Mouse (Mus musculus) G1E (cell line): ENCODE measurements around the gene Adtrp.

Experiments
- CTCF ChIP-seq: IDR thresholded peaks from 2 replicates; pipeline ENCODE4 v1.5.1; 2012; ENCODE audit warnings: low read depth, low read length, inconsistent platforms, mixed read lengths
- TAL1 ChIP-seq: conservative IDR thresholded peaks from 2 replicates; pipeline ENCODE4 v1.6.1; 2012; ENCODE audit warnings: low read depth, low read length, inconsistent platforms, mixed read lengths

DNA sequence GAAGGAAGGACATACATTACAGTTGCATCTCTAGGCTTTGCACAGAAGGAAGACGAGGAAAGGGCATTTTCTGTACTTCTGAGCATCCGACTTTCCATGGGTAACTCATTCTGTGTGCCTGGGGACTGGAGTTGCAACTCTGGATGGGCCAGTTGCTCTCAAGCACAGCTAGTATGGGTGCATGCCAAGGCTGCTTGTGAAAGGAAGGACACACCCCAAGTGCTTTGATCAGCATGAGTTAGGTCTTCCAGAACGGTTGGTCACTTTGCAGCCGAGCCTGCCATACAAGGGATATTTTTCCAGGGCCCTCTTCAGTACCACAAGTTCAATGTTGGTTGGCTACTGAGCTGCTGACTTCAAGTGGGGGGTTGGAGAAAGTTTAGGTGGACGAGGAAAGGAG lies 968 bp downstream of the Adtrp start:
- TF ChIP-seq CTCF: no peak
- no peak for TF ChIP-seq TAL1
